Mouse (Mus musculus) midbrain, embryonic 16.5 days (tissue): ENCODE measurements around the gene Gm20388. TPM values are rescaled to one million over a fixed set of nuclear protein-coding genes. Genes with fewer than 3 reads are reported as not detected.

Source experiments
- ATAC-seq: fragments of 200-750 bp; cut with Nextera tagmentation; 2 replicates; pipeline ENCODE4 v1.8.0; 2017; ENCODE audit warnings: moderate TSS enrichment
- H3K27ac ChIP-seq: fragments of 300-500 bp; sonication (generic); 2 replicates; pipeline ENCODE4 v1.5.1; 2014; ENCODE audit warnings: mild to moderate bottlenecking, low read length, mixed read lengths
- H3K27me3 ChIP-seq: fragments of 300-500 bp; sonication (generic); 2 replicates; pipeline ENCODE4 v1.6.1; 2014; ENCODE audit warnings: low read depth, low read length, mixed read lengths; ENCODE audit not compliant: control insufficient read depth, insufficient read depth
- H3K36me3 ChIP-seq: fragments of 300-500 bp; sonication (generic); 2 replicates; pipeline ENCODE4 v1.6.1; 2014; ENCODE audit warnings: mild to moderate bottlenecking, low read length, moderate library complexity, mixed read lengths; ENCODE audit not compliant: control insufficient read depth, insufficient read depth
- H3K4me1 ChIP-seq: fragments of 300-500 bp; sonication (generic); 2 replicates; pipeline ENCODE4 v1.6.1; 2014; ENCODE audit warnings: mild to moderate bottlenecking, low read length, mixed read lengths; ENCODE audit not compliant: control insufficient read depth, insufficient read depth
- H3K4me2 ChIP-seq: fragments of 300-500 bp; sonication (generic); 2 replicates; pipeline ENCODE4 v1.6.1; 2014; ENCODE audit warnings: mild to moderate bottlenecking, low read length, mixed read lengths
- H3K4me3 ChIP-seq: fragments of 300-500 bp; sonication (generic); 2 replicates; pipeline ENCODE4 v1.5.1; 2014; ENCODE audit warnings: low read depth, mild to moderate bottlenecking, low read length, moderate library complexity, mixed read lengths
- H3K9ac ChIP-seq: fragments of 300-500 bp; sonication (generic); 2 replicates; pipeline ENCODE4 v1.6.1; 2014; ENCODE audit warnings: low read depth, low read length, mixed read lengths
- H3K9me3 ChIP-seq: fragments of 300-500 bp; sonication (generic); replicated peaks from 2 replicates; pipeline ENCODE4 v1.6.1; 2014; ENCODE audit warnings: mild to moderate bottlenecking, low read length, mixed read lengths; ENCODE audit not compliant: control insufficient read depth, poor library complexity, severe bottlenecking
- WGBS: fragments of 180-500 bp; shearing (Covaris S2); extraction: QIAGEN DNeasy Blood & Tissue Kit; methylation state at CpG from one replicate; pipeline ENCODE4 v1.1.7; 2014; 5-methylcytosine and 5-hydroxymethylcytosine counted together
- polyA plus RNA-seq: library from polyadenylated mRNA; unstranded; fragments of >200 nt; fragmentation: Nextera tagmentation; extraction: Ambion mirVana; gene quantifications from 2 replicates; pipeline ENCODE4 v1.2.1, GENCODE M21; 2015

Gm20388 gene
- polyA plus RNA-seq, 1 experiment from 2014 or later: 7.5 TPM

DNA sequence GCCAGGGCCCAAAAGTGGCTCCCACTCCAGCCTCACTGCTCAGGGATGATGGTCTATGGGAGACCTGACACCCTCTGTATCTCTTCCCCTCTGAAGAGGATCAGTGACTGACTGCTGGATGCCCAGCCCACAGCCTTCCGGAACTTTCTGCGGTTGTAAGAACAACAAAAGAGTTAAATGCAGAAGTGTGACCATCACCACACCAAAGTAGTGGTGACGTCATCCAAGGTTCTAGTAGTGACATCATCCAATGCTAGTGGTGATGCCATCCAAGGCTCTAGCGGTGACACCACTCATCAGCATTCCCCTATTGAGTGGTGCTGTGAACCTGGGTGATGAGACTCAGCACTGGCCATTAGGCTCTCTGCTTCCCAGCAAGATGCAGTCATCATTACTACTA lies 978.5 kb downstream of the Gm20388 start:
- peaks cover 80% of the 10 kb centered on the region for H3K27me3 ChIP-seq
- 93% methylated on average over 4 of the region's 4 CpGs for WGBS
- no peaks in the 10 kb centered on the region for H3K4me1 ChIP-seq
- H3K4me2 ChIP-seq: no peak overlapping the region
- no peak overlapping the region for H3K9ac ChIP-seq
- H3K9me3 ChIP-seq: no peaks in the 10 kb centered on the region
- no peaks in the 10 kb centered on the region for H3K36me3 ChIP-seq
- no peak for ATAC-seq
- no peak overlapping the region for H3K4me3 ChIP-seq
- H3K27ac ChIP-seq: no peak overlapping the region

DNA sequence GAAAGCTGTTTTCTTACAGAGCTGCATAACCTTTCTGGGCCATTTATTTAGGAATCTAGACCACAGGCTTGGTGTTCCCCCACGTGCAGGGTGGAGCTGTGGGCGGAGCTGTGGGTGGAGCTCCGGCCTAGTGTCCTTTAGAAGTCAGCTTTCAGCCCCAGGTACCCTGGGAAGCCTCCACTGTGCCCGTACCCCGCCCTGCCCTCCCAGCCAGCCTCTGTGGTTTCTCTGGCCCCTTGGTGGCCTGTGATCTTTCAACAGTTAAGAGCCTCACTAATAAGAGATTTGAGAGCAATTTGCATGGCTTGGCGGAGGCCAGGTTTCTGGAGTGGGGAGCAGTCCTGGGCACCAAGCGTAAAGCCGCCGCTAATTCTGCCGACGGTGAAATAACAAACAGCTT lies 979.4 kb downstream of the Gm20388 start:
- H3K4me3 ChIP-seq: no peak overlapping the region
- no peak for ATAC-seq
- H3K4me2 ChIP-seq: no peak overlapping the region
- H3K27me3 ChIP-seq: peaks cover 81% of the 10 kb centered on the region
- no peaks in the 10 kb centered on the region for H3K36me3 ChIP-seq
- no peak overlapping the region for H3K9ac ChIP-seq
- no peak overlapping the region for H3K27ac ChIP-seq
- WGBS: 3% methylated on average over 11 of the region's 11 CpGs
- no peaks in the 10 kb centered on the region for H3K9me3 ChIP-seq
- H3K4me1 ChIP-seq: no peaks in the 10 kb centered on the region

DNA sequence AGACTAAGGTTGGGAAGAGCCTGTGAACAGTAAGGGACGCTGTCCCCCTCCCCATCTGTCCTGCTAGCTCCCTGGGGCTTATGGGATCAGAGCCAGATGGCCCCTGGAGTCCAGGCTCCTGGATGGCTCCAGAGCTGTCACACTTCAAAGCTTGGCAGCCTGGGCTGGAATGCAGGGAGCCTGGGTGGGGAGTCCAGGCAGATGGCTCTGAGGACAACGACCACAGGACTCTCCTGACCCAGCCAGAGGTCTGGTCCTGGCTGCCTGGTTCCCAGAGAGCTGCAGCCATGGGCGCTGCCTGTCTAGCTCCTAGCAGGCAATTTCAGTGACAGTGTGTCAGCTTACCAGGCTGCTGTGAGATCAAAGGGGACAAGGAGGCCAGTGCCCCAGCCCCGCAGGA lies 984.4 kb downstream of the Gm20388 start:
- peaks cover 40% of the 10 kb centered on the region for H3K27me3 ChIP-seq
- H3K36me3 ChIP-seq: no peaks in the 10 kb centered on the region
- 8% methylated on average over 4 of the region's 4 CpGs for WGBS
- H3K9ac ChIP-seq: no peak overlapping the region
- H3K4me1 ChIP-seq: no peaks in the 10 kb centered on the region; the same call in 1 of the 2 replicates
- H3K27ac ChIP-seq: no peak overlapping the region
- no peak overlapping the region for H3K4me3 ChIP-seq
- no peak overlapping the region for H3K4me2 ChIP-seq
- H3K9me3 ChIP-seq: no peaks in the 10 kb centered on the region
- no peak for ATAC-seq

DNA sequence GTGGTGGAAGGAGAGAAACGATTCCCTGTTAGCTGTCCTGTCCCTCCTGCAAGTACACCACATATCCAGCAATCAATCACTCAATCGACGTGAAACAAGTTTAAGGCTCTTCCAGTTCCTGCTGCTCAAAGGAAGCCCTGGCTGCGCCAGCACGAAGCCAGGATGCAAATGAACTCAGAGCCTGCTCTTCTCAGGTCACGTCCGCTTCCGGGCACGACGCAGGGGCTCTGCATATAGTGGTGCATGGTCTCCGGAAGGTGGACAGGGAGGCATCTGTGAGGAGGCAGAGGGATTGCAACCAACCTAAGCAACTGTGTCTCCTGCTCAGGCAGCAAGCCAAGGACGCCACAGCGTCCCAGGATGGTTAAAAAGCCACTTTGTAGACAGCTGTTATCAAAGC lies 985.0 kb downstream of the Gm20388 start:
- H3K4me2 ChIP-seq: peak overlapping the region; percentile 48
- H3K4me1 ChIP-seq: no peaks in the 10 kb centered on the region; the same call in 1 of the 2 replicates
- no peak overlapping the region for H3K27ac ChIP-seq
- no peaks in the 10 kb centered on the region for H3K36me3 ChIP-seq
- H3K4me3 ChIP-seq: peak overlapping the region; percentile 10; the same call in 1 of the 2 replicates
- no peaks in the 10 kb centered on the region for H3K9me3 ChIP-seq
- no peak overlapping the region; the same call in 1 of the 2 replicates for H3K9ac ChIP-seq
- ATAC-seq: no peak
- H3K27me3 ChIP-seq: peaks cover 37% of the 10 kb centered on the region
- WGBS: 0% methylated on average over 13 of the region's 13 CpGs

DNA sequence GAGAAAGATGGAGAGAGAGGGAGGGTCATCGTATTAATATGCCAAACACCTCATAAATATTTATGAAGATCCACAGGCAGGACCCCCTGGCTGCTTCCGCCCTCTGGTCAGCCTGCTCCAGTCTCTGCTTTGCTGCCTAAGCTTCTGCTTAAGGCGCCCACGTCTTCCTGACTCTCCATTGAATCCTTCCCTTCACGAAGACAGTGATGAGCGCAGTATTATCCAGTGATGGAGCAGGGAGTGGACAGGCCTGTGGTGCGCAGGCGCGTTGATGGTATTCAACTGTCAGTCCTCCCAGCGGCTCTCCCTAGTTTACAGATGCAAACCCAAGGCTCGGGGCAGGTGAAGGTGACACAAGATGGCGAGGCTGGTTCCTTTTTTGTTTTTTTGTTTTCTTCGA lies 985.6 kb downstream of the Gm20388 start:
- Histone ChIP-seq H3K4me1 (no peaks in the 10 kb centered on the region; the same call in 1 of the 2 replicates), H3K9me3 (no peaks in the 10 kb centered on the region), H3K27ac (no peak overlapping the region), H3K9ac (peak overlapping the region; percentile 43; the same call in 1 of the 2 replicates), H3K36me3 (no peaks in the 10 kb centered on the region), H3K4me2 (peak overlapping the region; percentile 48), H3K4me3 (peak overlapping the region; percentile 10; the same call in 1 of the 2 replicates), H3K27me3 (peaks cover 35% of the 10 kb centered on the region)
- WGBS: 25% methylated on average over 13 of the region's 13 CpGs
- ATAC-seq: peak; percentile 73

DNA sequence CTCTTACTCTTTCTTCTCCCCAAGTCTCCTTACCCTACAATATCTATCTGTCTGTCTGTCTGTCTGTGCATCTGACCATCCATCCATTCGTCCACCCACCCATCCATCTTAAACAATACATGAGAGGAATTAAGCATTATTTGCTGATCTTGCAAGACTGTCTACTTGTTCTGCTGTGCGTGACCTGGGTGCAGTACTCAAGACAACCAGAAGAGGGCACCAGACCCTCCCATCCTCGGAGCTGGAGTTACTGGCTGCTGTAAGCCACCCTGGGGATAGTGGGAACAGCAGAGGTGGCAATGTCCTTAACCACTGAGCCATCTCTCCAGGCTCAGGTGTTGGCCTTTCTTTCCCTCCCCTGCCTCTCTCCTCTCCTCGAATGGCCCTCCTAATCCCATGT lies 987.4 kb downstream of the Gm20388 start:
- Histone ChIP-seq H3K27ac (no peak overlapping the region), H3K4me3 (no peak overlapping the region), H3K27me3 (peaks cover 22% of the 10 kb centered on the region), H3K36me3 (no peaks in the 10 kb centered on the region), H3K4me1 (no peaks in the 10 kb centered on the region; the same call in 1 of the 2 replicates), H3K9ac (no peak overlapping the region), H3K9me3 (no peaks in the 10 kb centered on the region), H3K4me2 (no peak overlapping the region)
- WGBS: 57% methylated on average over 4 of the region's 4 CpGs
- ATAC-seq: no peak

DNA sequence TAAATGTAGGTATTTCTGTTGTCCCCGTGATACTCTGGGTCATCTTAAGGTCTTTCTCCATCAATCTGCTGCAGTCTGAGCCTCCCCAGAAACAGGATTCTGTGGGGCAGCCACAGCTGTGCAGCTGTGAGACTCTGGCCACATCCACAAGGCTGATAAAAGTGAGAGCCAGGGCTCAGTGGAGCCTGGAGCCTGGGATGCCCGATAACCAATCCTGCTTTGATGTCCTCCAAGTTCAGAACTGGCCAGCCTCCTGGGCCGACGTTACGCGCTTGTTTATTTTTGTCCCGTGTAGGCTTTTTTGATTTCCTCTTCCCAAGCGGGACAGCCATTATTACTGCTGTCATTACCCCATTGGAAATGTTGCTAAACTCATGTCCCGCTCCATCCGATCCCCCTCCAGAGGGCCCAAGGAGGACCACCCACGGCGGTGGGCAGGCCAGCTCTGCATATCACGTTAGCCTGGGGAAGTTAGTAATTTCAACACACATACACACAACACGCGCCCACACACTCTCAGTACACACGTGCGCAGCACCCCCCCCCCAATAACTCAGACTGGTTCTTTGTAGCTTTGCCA lies 988.3 kb downstream of the Gm20388 start:
- ATAC-seq: no peak
- peaks cover 13% of the 10 kb centered on the region for H3K27me3 ChIP-seq
- no peak overlapping the region for H3K4me3 ChIP-seq
- WGBS: 72% methylated on average over 17 of the region's 17 CpGs
- no peak overlapping the region for H3K9ac ChIP-seq
- no peak overlapping the region for H3K4me2 ChIP-seq
- no peaks in the 10 kb centered on the region for H3K36me3 ChIP-seq
- no peaks in the 10 kb centered on the region for H3K9me3 ChIP-seq
- H3K4me1 ChIP-seq: no peaks in the 10 kb centered on the region; the same call in 1 of the 2 replicates
- H3K27ac ChIP-seq: no peak overlapping the region

DNA sequence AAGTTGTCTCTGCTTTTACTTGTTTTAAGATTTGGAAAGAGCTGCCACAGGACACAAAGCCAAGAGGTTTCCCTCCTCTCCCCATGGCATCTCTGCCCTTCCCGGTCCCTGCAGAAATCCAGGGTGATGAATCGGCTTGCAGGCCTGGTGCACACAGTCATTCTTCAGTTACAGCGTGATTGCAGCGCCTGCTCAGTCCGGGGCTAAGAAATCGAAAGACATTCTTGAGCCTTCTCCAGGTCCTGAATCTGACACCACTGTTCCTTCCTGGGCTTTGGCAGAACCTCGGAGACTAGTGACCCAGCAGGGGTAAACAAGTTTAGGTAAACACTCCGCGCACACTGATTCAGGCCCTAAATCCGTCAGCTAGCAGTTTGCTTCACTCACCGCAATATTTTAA lies 991.7 kb downstream of the Gm20388 start:
- H3K27me3 ChIP-seq: no peaks in the 10 kb centered on the region; the same call in 1 of the 2 replicates
- H3K27ac ChIP-seq: no peak overlapping the region
- H3K4me2 ChIP-seq: no peak overlapping the region
- H3K4me1 ChIP-seq: no peaks in the 10 kb centered on the region
- H3K9me3 ChIP-seq: no peaks in the 10 kb centered on the region
- ATAC-seq: no peak
- 31% methylated on average over 11 of the region's 11 CpGs for WGBS
- no peak overlapping the region for H3K4me3 ChIP-seq
- no peaks in the 10 kb centered on the region for H3K36me3 ChIP-seq
- 0 out of 2 replicates have a peak overlapping the region, but pooled peaks have one; percentile 12 for H3K9ac ChIP-seq

DNA sequence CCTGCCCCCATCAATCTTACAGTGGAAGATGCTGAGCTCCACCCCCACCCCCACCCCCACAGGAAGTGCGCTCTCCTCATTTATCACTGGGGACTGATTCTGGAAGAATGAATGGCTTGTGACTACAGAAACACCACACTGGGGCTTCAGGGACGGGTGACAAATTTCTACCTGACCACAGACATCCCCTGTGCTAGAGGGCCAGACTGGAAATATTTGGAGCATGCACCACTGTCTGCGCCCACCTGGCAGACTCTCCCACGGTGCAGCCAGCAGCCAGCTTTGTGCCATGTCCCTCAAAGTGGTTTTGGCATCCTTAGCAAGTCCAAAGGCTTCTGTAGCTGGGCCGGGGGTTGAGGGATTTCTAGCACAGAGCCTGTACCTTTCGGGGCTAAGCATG lies 997.0 kb downstream of the Gm20388 start:
- no peak for ATAC-seq
- 68% methylated on average over 6 of the region's 6 CpGs for WGBS

More for the DNA sequence above, 997.0 kb downstream of the Gm20388 start:
- Histone ChIP-seq H3K9me3 (no peaks in the 10 kb centered on the region), H3K27me3 (no peaks in the 10 kb centered on the region), H3K4me2 (no peak overlapping the region), H3K36me3 (no peaks in the 10 kb centered on the region), H3K4me3 (no peak overlapping the region), H3K27ac (no peak overlapping the region), H3K4me1 (no peaks in the 10 kb centered on the region), H3K9ac (no peak overlapping the region)
